Mouse (Mus musculus) yolk sac, embryonic 10.5 days (tissue): ENCODE results near the gene Gm8127.
"Not testable (repeated sequence)": the region's sequence is repeated elsewhere in the genome, so short reads cannot be mapped to it uniquely, and the experiment has no call there.

Experiments used
- DNase-seq: peaks from one replicate; pipeline ENCODE4 v3.0.0-alpha.2; 2017; ENCODE audit warnings: low spot score

Gm8127 gene

DNA sequence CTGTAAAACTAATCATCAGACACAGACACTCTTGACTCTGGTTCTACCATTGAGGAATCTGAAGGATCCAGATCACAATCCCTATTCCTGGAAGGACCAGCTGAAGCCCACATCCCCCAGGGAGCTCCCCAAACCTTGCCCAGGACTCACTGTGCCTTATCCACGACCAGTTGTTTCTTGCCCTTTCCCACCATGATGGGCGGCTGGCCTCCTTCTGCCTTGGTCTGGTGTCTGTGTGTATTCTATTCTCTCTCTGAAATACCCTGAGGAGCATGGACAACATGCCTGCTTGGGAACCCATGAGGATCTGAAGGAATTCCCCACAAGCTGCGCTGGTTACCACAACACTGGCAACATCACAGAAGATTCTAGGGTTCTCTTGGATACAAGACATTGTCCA, at the start of gene Gm8127:
Gene Gm8127 (minus strand): TSS at position 330 of the 400 bp plus-strand sequence.
- not testable (repeated sequence) for DNase-seq

DNA sequence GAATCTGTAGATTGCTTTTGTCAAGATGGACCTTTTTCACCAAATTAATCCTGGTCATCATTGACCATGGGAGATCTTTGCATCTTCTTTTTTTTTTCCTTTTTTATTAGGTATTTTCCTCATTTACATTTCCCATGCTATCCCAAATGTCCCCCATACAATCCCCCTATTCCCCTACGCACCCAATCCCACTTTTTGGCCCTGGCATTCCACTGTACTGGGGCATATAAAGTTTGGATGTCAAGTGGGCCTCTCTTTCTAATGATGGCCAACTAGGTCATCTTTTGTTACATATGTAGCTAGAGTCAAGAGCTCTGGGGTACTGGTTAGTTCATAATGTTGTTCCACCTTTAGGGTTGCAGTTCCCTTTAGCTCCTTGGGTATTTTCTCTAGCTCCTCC, 44.0 kb upstream of the Gm8127 start:
- DNase-seq: not testable (repeated sequence)

- not testable (repeated sequence) for DNase-seq
Measured at GRCm38 (mm10) chr14:43331362-43331880, 37.8 kb upstream of the Gm8127 start.

- not testable (repeated sequence) for DNase-seq
Measured at GRCm38 (mm10) chr14:43328603-43329002, 35.0 kb upstream of the Gm8127 start.

GRCm38 (mm10) chr14:43319516-43319915, 25.9 kb upstream of the Gm8127 start:
- DNase-seq: not testable (repeated sequence)

GRCm38 (mm10) chr14:43278681-43279080, 15.0 kb downstream of the Gm8127 start:
- not testable (repeated sequence) for DNase-seq

- DNase-seq: not testable (repeated sequence)
Measured at GRCm38 (mm10) chr14:43278146-43278545, 15.5 kb downstream of the Gm8127 start.

GRCm38 (mm10) chr14:43277468-43277867, 16.2 kb downstream of the Gm8127 start:
- not testable (repeated sequence) for DNase-seq

GRCm38 (mm10) chr14:43275752-43276151, 17.9 kb downstream of the Gm8127 start:
- not testable (repeated sequence) for DNase-seq

GRCm38 (mm10) chr14:43274986-43275511, 18.6 kb downstream of the Gm8127 start, which contains the start of gene Gm9732:
Gene Gm9732, plus strand, starts transcription at chr14:43275036.
- not testable (repeated sequence) for DNase-seq

DNA sequence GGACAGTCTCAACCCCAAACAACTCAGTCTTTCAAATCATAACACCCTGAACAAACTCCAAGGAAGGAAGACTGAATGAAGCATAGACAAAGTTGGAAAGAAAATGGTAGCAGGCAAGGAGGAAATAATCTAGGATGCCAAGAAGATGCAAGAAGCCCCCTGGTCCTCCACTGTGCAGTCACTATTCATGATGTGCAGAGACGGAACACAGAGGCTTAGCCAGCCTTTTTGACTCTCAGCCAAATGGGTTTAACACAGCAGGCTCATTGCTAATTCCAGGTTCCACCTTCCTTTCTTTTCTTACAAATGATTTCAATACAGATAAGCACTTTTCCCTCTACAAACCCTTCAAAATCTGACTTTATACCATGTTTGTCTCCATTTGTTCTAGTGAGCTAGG, 20.5 kb downstream of the Gm8127 start:
- DNase-seq: not testable (repeated sequence)

DNA sequence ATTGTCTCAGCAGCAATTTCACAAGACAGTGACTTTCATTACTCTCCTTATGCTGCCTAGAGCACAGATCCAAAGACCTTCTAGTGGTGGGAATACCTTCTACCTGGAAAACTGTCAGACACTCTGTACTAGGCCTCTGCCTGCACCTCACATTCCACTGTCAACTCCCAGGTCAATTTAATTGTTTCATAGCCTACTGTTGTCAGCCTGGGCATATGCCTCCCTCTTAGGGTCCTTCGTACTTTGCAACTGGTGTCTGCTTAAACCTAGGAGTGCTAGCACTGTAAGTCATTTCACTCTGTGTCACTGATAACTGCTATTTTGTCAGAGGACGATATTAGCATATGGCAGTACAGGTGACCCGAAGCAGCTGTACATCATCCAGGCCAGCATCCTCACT, 24.4 kb downstream of the Gm8127 start:
- not testable (repeated sequence) for DNase-seq

GRCm38 (mm10) chr14:43268521-43269084, 25.0 kb downstream of the Gm8127 start:
- DNase-seq: not testable (repeated sequence)

DNA sequence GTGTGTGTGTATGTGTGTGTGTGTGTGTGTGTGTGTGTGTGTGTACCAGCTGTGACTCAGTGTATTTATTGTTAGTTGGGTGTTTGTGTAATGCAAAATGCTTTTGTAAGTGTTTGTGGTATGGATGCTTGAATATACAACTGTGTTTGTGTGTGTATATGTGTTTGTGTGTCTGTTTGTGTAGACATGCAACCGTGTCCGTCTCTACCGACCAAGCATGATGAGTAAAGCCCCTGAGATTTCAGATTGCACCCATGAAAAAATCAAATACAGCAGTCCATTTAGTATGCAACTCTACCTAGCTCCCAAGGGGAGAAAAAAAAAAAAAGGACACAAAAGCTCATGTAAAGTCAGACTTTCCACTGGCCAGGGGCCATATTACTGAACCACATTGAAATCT, 30.2 kb downstream of the Gm8127 start:
- not testable (repeated sequence) for DNase-seq

GRCm38 (mm10) chr14:43258349-43258748, 35.3 kb downstream of the Gm8127 start, which contains the start of gene Gm8126:
Gene Gm8126, plus strand, starts transcription at chr14:43258649.
- DNase-seq: not testable (repeated sequence)

DNA sequence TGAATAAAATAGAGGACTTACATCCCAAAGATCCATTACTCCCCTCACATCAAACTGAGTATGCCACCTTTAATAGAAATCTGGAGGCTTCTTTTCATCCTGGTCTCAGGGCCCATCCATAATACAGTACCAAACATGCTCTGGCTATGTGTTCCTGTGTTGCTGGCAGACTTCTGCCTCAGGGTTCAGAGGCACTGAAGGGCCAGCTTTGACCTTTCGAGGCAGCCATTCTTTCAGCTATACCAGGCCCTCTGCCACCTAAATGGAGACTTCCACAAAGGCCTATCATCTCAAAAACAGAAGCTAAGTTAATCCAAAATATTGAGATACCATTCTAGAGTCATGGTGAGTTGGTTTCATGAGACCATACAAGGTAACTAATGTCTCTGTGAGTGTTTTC, 37.1 kb downstream of the Gm8127 start:
- DNase-seq: not testable (repeated sequence)

DNA sequence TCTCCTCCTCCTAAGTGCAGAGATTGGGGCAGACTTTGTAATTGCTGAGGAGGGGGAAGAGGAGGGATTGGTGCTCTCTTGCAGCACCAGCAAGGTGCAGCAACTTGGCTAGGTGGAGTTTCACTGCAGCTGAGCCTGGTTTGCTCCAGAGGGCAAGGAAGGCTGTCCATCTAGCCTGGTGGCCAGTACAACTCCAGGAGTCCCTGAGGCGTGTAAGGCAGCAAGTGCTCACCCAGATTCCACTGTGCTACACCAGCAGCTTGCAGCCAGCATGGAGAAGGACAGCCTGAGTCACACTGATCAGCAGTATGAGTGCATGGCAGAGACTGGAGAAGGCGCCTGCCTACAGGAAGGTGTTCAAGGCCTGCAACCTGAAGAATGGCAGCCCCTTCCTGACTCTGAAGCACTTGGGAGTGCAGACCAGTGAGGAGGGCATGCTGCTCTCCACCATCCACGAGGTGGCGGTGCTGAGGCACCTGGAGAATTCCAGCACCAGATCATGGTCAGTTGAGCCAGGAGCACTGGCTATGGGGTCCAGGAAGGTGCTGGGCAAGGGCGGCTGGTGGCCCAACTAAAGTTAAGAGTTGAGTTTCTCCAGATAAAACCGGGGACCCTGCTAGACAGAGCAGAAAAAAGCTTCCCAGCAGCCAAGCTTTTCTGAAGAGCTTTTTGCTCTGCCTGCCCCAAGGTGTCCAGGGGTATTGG, 42.9 kb downstream of the Gm8127 start:
- DNase-seq: not testable (repeated sequence)

DNA sequence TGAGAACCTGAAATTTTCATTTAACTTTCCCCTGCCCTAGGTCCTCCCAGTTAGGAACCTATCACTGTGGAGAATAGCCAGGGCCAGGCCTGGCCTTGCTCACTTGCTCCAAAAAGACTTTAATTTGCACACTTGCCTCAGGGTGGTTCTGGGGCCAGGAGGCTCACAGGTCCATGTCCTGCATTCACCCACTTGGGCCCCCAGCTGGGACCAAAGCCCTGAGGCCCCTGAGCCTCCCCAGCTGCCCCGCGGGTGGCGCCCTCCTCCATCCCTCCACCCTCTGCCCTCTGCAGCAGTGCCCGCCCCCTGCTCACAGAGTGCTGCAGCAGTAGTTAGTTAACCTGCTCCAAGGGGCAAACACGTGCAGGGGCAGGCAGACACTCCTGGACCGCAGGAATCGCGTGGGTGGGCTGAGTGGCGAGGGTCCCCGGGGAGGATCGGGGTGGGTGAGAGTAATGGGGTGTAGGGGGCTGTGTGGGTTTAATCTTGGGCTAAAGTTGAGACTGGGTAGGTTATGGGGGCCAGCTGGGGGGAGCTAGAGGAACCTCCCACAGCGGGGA, 43.9 kb downstream of the Gm8127 start:
- DNase-seq: not testable (repeated sequence)
